Mouse (Mus musculus): ENCODE measurements around the gene Prrg2.
"Not testable (repeated sequence)": the region's sequence is repeated elsewhere in the genome, so short reads cannot be mapped to it uniquely, and the experiment has no call there.

The Prrg2 gene

GRCm38 (mm10) chr7:45036702-45037101 is 25.8 kb downstream of the Prrg2 start:
- DNase-seq (ENCODE audit: low spot score in 2 of 2): no peak

GRCm38 (mm10) chr7:45035631-45036030 is 26.8 kb downstream of the Prrg2 start:
- no peak for DNase-seq (ENCODE audit: low spot score in 2 of 2)

GRCm38 (mm10) chr7:45033722-45034359 is 28.6 kb downstream of the Prrg2 start:
- DNase-seq (ENCODE audit: low spot score in 2 of 2): no peak

GRCm38 (mm10) chr7:45030857-45031256 is 31.6 kb downstream of the Prrg2 start:
- DNase-seq (ENCODE audit: low spot score in 2 of 2): no peak

- DNase-seq (ENCODE audit: low spot score in 2 of 2): no peak
These were observed 32.5 kb downstream of the Prrg2 start for GRCm38 (mm10) chr7:45029995-45030394.

- DNase-seq (ENCODE audit: low spot score in 2 of 2): no peak
These were observed 34.1 kb downstream of the Prrg2 start for GRCm38 (mm10) chr7:45028351-45028750.

GRCm38 (mm10) chr7:45027761-45028160 is 34.7 kb downstream of the Prrg2 start:
- DNase-seq (ENCODE audit: low spot score in 2 of 2): no peak

GRCm38 (mm10) chr7:45026256-45026655 is 36.2 kb downstream of the Prrg2 start:
- no peak for DNase-seq (ENCODE audit: low spot score in 2 of 2)

GRCm38 (mm10) chr7:45025601-45026220 is 36.8 kb downstream of the Prrg2 start:
- DNase-seq (ENCODE audit: low spot score in 2 of 2): no peak

- DNase-seq (ENCODE audit: low spot score in 2 of 2): no peak
These were observed 37.9 kb downstream of the Prrg2 start for GRCm38 (mm10) chr7:45024281-45025248.

GRCm38 (mm10) chr7:45023711-45024110 is 38.8 kb downstream of the Prrg2 start:
- DNase-seq (ENCODE audit: low spot score in 2 of 2): not testable (repeated sequence)

GRCm38 (mm10) chr7:45020225-45020624 is 42.3 kb downstream of the Prrg2 start:
- DNase-seq (ENCODE audit: low spot score in 2 of 2): no peak

- no peak for DNase-seq (ENCODE audit: low spot score in 2 of 2)
These were observed 43.4 kb downstream of the Prrg2 start for GRCm38 (mm10) chr7:45019031-45019571.

- peak; percentile 91 to 93 for DNase-seq (ENCODE audit: low spot score in 2 of 2)
These were observed 45.0 kb downstream of the Prrg2 start, which contains the start of gene Rras for GRCm38 (mm10) chr7:45017242-45018061. Rras (plus strand) TSS chr7:45017961.

- DNase-seq (ENCODE audit: low spot score in 2 of 2): no peak
These were observed 45.7 kb downstream of the Prrg2 start for GRCm38 (mm10) chr7:45016761-45017160.

- peak; percentile 99 to 100 for DNase-seq (ENCODE audit: low spot score in 2 of 2)
These were observed 46.4 kb downstream of the Prrg2 start, which contains the start of gene Scaf1 for GRCm38 (mm10) chr7:45015957-45016612. Scaf1 (minus strand) TSS chr7:45016363.

- DNase-seq (ENCODE audit: low spot score in 2 of 2): peak in 1 of 2 experiments; percentile 28
These were observed 47.0 kb downstream of the Prrg2 start for GRCm38 (mm10) chr7:45015344-45015956.

GRCm38 (mm10) chr7:45014096-45014451 is 48.4 kb downstream of the Prrg2 start:
- no peak for DNase-seq (ENCODE audit: low spot score in 2 of 2)

- DNase-seq (ENCODE audit: low spot score in 2 of 2): no peak
These were observed 48.9 kb downstream of the Prrg2 start for GRCm38 (mm10) chr7:45013366-45014095.

Measured in left cerebral cortex, adult 9 months (tissue).